Mouse (Mus musculus) midbrain, embryonic 12.5 days (tissue): ENCODE data around the gene Sele. TPM values are rescaled to one million over a fixed set of nuclear protein-coding genes. Genes with fewer than 3 reads are reported as not detected.
"Not testable (repeated sequence)": the region's sequence is repeated elsewhere in the genome, so short reads cannot be mapped to it uniquely, and the experiment has no call there.

Experiments
- ATAC-seq: fragments of 200-750 bp; cut with Nextera tagmentation; 2 replicates; pipeline ENCODE4 v1.8.0; 2017; ENCODE audit warnings: low read depth, moderate TSS enrichment, moderate library complexity; ENCODE audit not compliant: low FRiP score
- H3K27ac ChIP-seq: fragments of 300-500 bp; sonication (generic); replicated peaks from 2 replicates; pipeline ENCODE4 v1.5.1; 2016; ENCODE audit warnings: mild to moderate bottlenecking
- H3K27me3 ChIP-seq: fragments of 300-500 bp; sonication (generic); 2 replicates; pipeline ENCODE4 v1.6.1; 2016; ENCODE audit warnings: mild to moderate bottlenecking
- H3K36me3 ChIP-seq: fragments of 300-500 bp; sonication (generic); 2 replicates; pipeline ENCODE4 v1.6.1; 2016
- H3K4me1 ChIP-seq: fragments of 300-500 bp; sonication (generic); 2 replicates; pipeline ENCODE4 v1.6.1; 2016
- H3K4me2 ChIP-seq: fragments of 300-500 bp; sonication (generic); replicated peaks from 2 replicates; pipeline ENCODE4 v1.6.1; 2016; ENCODE audit warnings: mild to moderate bottlenecking, moderate library complexity
- H3K4me3 ChIP-seq: fragments of 300-500 bp; sonication (generic); 2 replicates; pipeline ENCODE4 v1.5.1; 2016; ENCODE audit warnings: mild to moderate bottlenecking
- H3K9ac ChIP-seq: fragments of 300-500 bp; sonication (generic); replicated peaks from 2 replicates; pipeline ENCODE4 v1.6.1; 2016; ENCODE audit warnings: mild to moderate bottlenecking, moderate library complexity
- H3K9me3 ChIP-seq: fragments of 300-500 bp; sonication (generic); 2 replicates; pipeline ENCODE4 v1.6.1; 2016; ENCODE audit warnings: mild to moderate bottlenecking
- WGBS: fragments of 180-500 bp; shearing (Covaris S2); methylation state at CpG from one replicate; pipeline ENCODE4 v1.1.7; 2016; 5-methylcytosine and 5-hydroxymethylcytosine counted together
- polyA plus RNA-seq: library from polyadenylated mRNA; unstranded; fragments of >200 nt; fragmentation: Nextera tagmentation; extraction: Ambion mirVana; gene quantifications from 2 replicates; pipeline ENCODE4 v1.2.1, GENCODE M21; 2016

Gene Sele
- polyA plus RNA-seq: not detected in 2 replicates

DNA sequence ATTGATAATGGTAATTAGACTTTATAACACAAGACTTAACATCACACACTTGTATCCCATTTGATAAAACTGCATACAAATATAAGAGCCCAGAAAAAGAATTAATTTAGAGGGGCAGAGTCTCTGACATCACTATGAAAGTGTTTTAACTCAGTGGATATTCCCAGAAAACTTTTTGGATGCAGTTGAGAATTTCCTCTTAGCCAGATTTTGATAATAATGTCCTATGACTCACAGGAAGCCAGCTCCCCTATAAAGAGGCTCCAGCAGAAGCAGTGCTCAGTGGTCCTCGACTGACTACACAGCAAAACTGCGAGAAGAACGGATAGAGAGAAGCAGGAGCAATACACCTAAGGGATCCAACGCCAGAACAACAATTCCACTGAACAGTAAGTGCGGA lies at the start of gene Sele:
Sele (plus strand) TSS at position 301 of the 400 bp plus-strand sequence.
- H3K27ac ChIP-seq: no peak within 1 kb of the TSS
- ATAC-seq: no peak
- H3K4me2 ChIP-seq: no peak within 1 kb of the TSS
- no peaks in the 10 kb centered on the region for H3K36me3 ChIP-seq
- no peak within 1 kb of the TSS for H3K4me3 ChIP-seq
- no peaks in the 10 kb centered on the region for H3K9me3 ChIP-seq
- H3K9ac ChIP-seq: no peak within 1 kb of the TSS
- no peaks in the 10 kb centered on the region for H3K4me1 ChIP-seq
- no peaks in the 10 kb centered on the region for H3K27me3 ChIP-seq
- 78% methylated on average over 5 of the region's 5 CpGs for WGBS

- Histone ChIP-seq H3K9me3 (no peaks in the 10 kb centered on the region), H3K9ac (no peak overlapping the region), H3K4me3 (no peak overlapping the region), H3K4me2 (no peak overlapping the region), H3K27ac (no peak overlapping the region), H3K4me1 (no peaks in the 10 kb centered on the region), H3K36me3 (no peaks in the 10 kb centered on the region), H3K27me3 (no peaks in the 10 kb centered on the region)
- 52% methylated on average over 6 of the region's 6 CpGs for WGBS
- ATAC-seq: no peak
These were observed 46.1 kb upstream of the Sele start for GRCm38 (mm10) chr1:164001831-164002452.

DNA sequence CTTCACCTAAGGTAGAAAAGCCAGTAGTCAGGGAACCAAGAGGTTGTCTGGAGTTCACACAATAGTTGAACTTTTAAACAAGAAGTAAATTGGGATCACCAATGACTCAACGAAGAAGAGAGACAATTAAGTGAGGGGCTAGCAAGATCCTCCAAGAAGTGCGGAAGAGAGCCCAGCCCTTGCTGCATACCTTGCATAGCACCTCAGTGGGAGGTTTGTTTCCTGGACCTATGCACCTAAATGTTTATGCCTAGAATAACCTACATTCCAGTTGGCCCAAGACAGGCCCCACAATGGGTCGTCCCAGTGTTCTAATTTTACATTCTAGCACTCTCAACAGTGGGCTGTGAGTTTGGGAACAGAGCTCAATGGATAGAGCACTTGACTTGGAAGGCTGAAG lies 43.7 kb upstream of the Sele start:
- Histone ChIP-seq H3K9ac (no peak overlapping the region), H3K9me3 (no peaks in the 10 kb centered on the region), H3K4me3 (no peak overlapping the region), H3K4me1 (no peaks in the 10 kb centered on the region), H3K4me2 (no peak overlapping the region), H3K27ac (no peak overlapping the region), H3K27me3 (no peaks in the 10 kb centered on the region), H3K36me3 (no peaks in the 10 kb centered on the region)
- WGBS: 69% methylated on average over 3 of the region's 3 CpGs
- no peak for ATAC-seq

DNA sequence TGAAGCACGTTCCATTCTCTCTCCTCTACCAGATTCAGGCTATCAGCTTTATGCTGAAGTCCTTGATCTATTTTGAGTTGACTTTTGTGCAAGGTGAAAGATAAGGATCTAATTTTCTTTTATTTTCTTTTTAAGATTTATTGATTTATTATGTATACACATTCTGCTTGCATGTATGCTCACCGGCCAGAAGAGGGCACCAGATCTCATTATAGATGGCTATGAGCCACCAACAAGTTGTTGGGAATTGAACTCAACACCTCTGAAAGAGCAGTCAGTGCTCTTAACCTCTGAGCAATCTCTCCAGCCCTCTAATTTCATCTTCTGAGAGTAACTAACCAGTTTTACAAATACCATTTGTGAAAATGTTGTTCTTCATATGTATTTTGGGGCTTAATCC lies 38.8 kb upstream of the Sele start:
- H3K4me2 ChIP-seq: no peak overlapping the region
- no peak overlapping the region for H3K9ac ChIP-seq
- no peaks in the 10 kb centered on the region for H3K4me1 ChIP-seq
- no peak overlapping the region for H3K4me3 ChIP-seq
- no peak overlapping the region for H3K27ac ChIP-seq
- H3K27me3 ChIP-seq: no peaks in the 10 kb centered on the region
- WGBS: 49% methylated on average over 2 of the region's 2 CpGs
- no peaks in the 10 kb centered on the region for H3K9me3 ChIP-seq
- ATAC-seq: no peak
- H3K36me3 ChIP-seq: no peaks in the 10 kb centered on the region

- H3K36me3 ChIP-seq: no peaks in the 10 kb centered on the region
- peaks cover under 1% of the 10 kb centered on the region; the same call in 1 of the 2 replicates for H3K4me1 ChIP-seq
- no peaks in the 10 kb centered on the region for H3K9me3 ChIP-seq
- no peak overlapping the region for H3K9ac ChIP-seq
- no peak overlapping the region for H3K4me2 ChIP-seq
- 63% methylated on average over 1 of the region's 1 CpGs for WGBS
- H3K27ac ChIP-seq: no peak overlapping the region
- H3K4me3 ChIP-seq: no peak overlapping the region
- no peak for ATAC-seq
- no peaks in the 10 kb centered on the region for H3K27me3 ChIP-seq
These were observed 33.4 kb upstream of the Sele start for GRCm38 (mm10) chr1:164014616-164015015.

GRCm38 (mm10) chr1:164018221-164018896 lies 29.7 kb upstream of the Sele start:
- Histone ChIP-seq H3K36me3 (no peaks in the 10 kb centered on the region), H3K27me3 (no peaks in the 10 kb centered on the region), H3K27ac (no peak overlapping the region), H3K4me3 (no peak overlapping the region), H3K9ac (no peak overlapping the region), H3K4me2 (no peak overlapping the region), H3K9me3 (no peaks in the 10 kb centered on the region), H3K4me1 (peaks cover 5% of the 10 kb centered on the region; the same call in 1 of the 2 replicates)
- 89% methylated on average over 16 of the region's 16 CpGs for WGBS
- no peak for ATAC-seq

DNA sequence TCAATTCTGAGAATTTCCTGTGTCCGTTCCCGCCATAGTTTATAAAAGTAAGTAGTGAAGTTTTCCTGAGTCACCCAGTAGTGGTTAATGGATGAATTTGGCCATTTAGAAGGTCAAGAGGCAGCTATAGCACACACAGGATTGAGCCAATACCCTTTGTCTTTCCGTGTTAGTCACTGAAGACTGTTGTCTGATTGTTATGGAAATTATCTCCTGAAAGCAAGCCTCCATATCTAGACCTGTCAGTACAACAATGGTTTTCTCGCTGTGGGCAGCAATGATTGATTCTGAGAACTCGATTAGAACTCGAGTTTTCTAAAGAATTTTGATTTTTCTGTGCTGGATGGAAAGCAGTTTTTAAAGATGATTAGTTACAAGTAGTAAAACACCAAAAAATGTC lies 28.2 kb upstream of the Sele start:
- no peak overlapping the region for H3K4me3 ChIP-seq
- no peak overlapping the region for H3K9ac ChIP-seq
- no peaks in the 10 kb centered on the region for H3K36me3 ChIP-seq
- 45% methylated on average over 6 of the region's 6 CpGs for WGBS
- peaks cover 5% of the 10 kb centered on the region; the same call in 1 of the 2 replicates for H3K4me1 ChIP-seq
- ATAC-seq: no peak
- H3K4me2 ChIP-seq: no peak overlapping the region
- no peak overlapping the region for H3K27ac ChIP-seq
- H3K27me3 ChIP-seq: no peaks in the 10 kb centered on the region
- H3K9me3 ChIP-seq: no peaks in the 10 kb centered on the region

GRCm38 (mm10) chr1:164020746-164021145 lies 27.3 kb upstream of the Sele start:
- H3K27me3 ChIP-seq, H3K4me3 ChIP-seq, H3K9me3 ChIP-seq, H3K4me1 ChIP-seq, H3K36me3 ChIP-seq, ATAC-seq, H3K4me2 ChIP-seq, H3K27ac ChIP-seq, H3K9ac ChIP-seq: not testable (repeated sequence)
- 84% methylated on average over 3 of the region's 3 CpGs for WGBS

- WGBS: 83% methylated on average over 5 of the region's 5 CpGs
These were observed 25.9 kb upstream of the Sele start for GRCm38 (mm10) chr1:164022106-164022505.

GRCm38 (mm10) chr1:164025685-164026084 lies 22.3 kb upstream of the Sele start:
- H3K4me3 ChIP-seq: no peak overlapping the region
- no peaks in the 10 kb centered on the region for H3K27me3 ChIP-seq
- no peak overlapping the region for H3K4me2 ChIP-seq
- 88% methylated on average over 4 of the region's 4 CpGs for WGBS
- H3K36me3 ChIP-seq: no peaks in the 10 kb centered on the region
- H3K4me1 ChIP-seq: no peaks in the 10 kb centered on the region
- ATAC-seq: no peak
- no peaks in the 10 kb centered on the region for H3K9me3 ChIP-seq
- H3K27ac ChIP-seq: no peak overlapping the region
- no peak overlapping the region for H3K9ac ChIP-seq

More at GRCm38 (mm10) chr1:164022106-164022505, 25.9 kb upstream of the Sele start:
- not testable (repeated sequence) for H3K36me3 ChIP-seq, ATAC-seq, H3K9me3 ChIP-seq, H3K9ac ChIP-seq, H3K4me1 ChIP-seq, H3K27me3 ChIP-seq, H3K27ac ChIP-seq, H3K4me3 ChIP-seq, H3K4me2 ChIP-seq

DNA sequence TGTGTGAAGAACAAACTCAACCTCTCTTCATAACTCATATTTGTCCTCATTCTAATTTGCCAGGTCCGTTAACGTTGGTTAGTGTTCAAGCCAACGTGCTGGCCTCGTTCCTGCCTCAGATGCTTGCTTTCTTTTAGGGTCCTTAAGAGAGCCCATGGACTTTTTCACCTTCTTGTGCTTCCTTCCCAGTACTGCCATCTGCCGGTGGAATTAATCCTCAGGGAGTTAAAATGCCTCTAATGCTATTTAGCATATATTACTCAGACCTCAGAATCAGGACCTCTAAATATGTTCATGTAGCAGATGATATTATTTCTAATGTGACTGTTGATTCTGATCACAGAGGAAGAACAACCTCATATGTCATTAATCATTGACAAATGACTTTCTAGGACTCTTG lies 20.6 kb upstream of the Sele start:
- no peaks in the 10 kb centered on the region for H3K4me1 ChIP-seq
- no peaks in the 10 kb centered on the region for H3K36me3 ChIP-seq
- H3K27me3 ChIP-seq: no peaks in the 10 kb centered on the region
- H3K9me3 ChIP-seq: no peaks in the 10 kb centered on the region
- no peak overlapping the region for H3K27ac ChIP-seq
- H3K4me3 ChIP-seq: no peak overlapping the region
- H3K9ac ChIP-seq: no peak overlapping the region
- no peak for ATAC-seq
- WGBS: 60% methylated on average over 5 of the region's 5 CpGs
- H3K4me2 ChIP-seq: no peak overlapping the region

DNA sequence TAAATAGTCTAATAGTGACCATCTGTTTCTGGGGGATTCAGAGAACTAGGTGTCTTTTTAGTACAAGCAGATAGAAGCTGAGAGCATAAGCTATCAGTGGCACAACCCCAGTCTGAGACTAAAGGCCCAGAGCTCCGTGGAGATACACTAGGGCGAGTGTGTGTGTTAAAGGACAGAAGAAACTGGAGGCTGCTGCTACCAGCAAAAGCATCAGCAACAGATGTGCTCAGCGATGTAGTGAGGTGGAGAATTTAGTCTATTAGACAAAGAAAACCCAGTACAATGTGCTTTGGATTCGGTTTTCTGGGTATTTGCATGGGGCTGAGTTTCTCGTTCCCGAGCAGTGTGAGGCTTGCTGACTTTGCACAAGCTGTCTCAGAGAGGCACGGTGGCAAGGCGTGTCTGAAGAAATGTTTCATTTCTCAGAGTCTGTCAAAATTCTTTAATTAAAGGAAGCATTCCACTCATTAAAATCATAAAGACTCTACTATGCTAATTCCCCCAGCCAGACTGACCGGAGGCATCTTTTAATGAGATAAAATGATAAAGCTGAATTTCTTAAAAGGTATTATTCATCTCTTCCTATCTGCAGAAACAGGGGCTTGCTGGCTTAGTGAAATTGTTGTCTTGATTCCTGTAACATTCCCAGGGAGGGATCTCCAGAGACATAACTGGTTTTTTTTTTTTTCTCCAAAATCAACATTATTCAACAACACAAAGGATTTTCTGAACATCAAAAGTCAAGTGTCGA lies 7.5 kb upstream of the Sele start:
- H3K27me3 ChIP-seq: no peaks in the 10 kb centered on the region
- no peak overlapping the region for H3K9ac ChIP-seq
- H3K27ac ChIP-seq: no peak overlapping the region
- H3K9me3 ChIP-seq: no peaks in the 10 kb centered on the region
- H3K4me3 ChIP-seq: no peak overlapping the region
- H3K4me1 ChIP-seq: no peaks in the 10 kb centered on the region
- H3K36me3 ChIP-seq: no peaks in the 10 kb centered on the region
- H3K4me2 ChIP-seq: no peak overlapping the region
- no peak for ATAC-seq
- 78% methylated on average over 10 of the region's 10 CpGs for WGBS
